Mouse (Mus musculus) kidney, postnatal 10 days (tissue): ENCODE results near the gene Fam43b.
A peak's percentile ranks its signal among the peaks of the same experiment; 100 is the strongest.

Experiments
- DNase-seq: peaks from one replicate; pipeline ENCODE4 v3.0.0; 2021; ENCODE audit warnings: mixed read lengths

Fam43b gene

GRCm38 (mm10) chr4:138393703-138394102 lies 2.6 kb downstream of the Fam43b start:
- no peak for DNase-seq

- no peak for DNase-seq
Observed at GRCm38 (mm10) chr4:138383789-138384188, 12.5 kb downstream of the Fam43b start.

GRCm38 (mm10) chr4:138382462-138382861 lies 13.9 kb downstream of the Fam43b start:
- DNase-seq = no peak

- no peak for DNase-seq
Observed at GRCm38 (mm10) chr4:138380132-138380689, 16.1 kb downstream of the Fam43b start.

- DNase-seq = peak; percentile 86
Observed at GRCm38 (mm10) chr4:138379091-138379840, 17.1 kb downstream of the Fam43b start.

- peak; percentile 77 for DNase-seq
Observed at GRCm38 (mm10) chr4:138377526-138377925, 18.8 kb downstream of the Fam43b start.

GRCm38 (mm10) chr4:138375117-138375516 lies 21.2 kb downstream of the Fam43b start:
- DNase-seq = no peak

GRCm38 (mm10) chr4:138370996-138371516 lies 25.3 kb downstream of the Fam43b start:
- DNase-seq = no peak

- DNase-seq = peak; percentile 23
Observed at GRCm38 (mm10) chr4:138368498-138369260, 27.6 kb downstream of the Fam43b start.

GRCm38 (mm10) chr4:138367641-138368497 lies 28.5 kb downstream of the Fam43b start, which contains the start of gene Cda:
TSS of gene Cda (minus strand) at chr4:138367992.
- peak; percentile 95 for DNase-seq

GRCm38 (mm10) chr4:138366561-138366960 lies 29.8 kb downstream of the Fam43b start:
- peak; percentile 37 for DNase-seq

- no peak for DNase-seq
Observed at GRCm38 (mm10) chr4:138363511-138363910, 32.8 kb downstream of the Fam43b start.

GRCm38 (mm10) chr4:138362883-138363282 lies 33.4 kb downstream of the Fam43b start:
- DNase-seq = no peak

GRCm38 (mm10) chr4:138361370-138361821 lies 34.9 kb downstream of the Fam43b start:
- DNase-seq = no peak

GRCm38 (mm10) chr4:138358176-138358575 lies 38.2 kb downstream of the Fam43b start:
- DNase-seq = no peak

- no peak for DNase-seq
Observed at GRCm38 (mm10) chr4:138356551-138356950, 39.8 kb downstream of the Fam43b start.

- DNase-seq = no peak
Observed at GRCm38 (mm10) chr4:138356141-138356540, 40.2 kb downstream of the Fam43b start.

- DNase-seq = no peak
Observed at GRCm38 (mm10) chr4:138355496-138355895, 40.8 kb downstream of the Fam43b start.

GRCm38 (mm10) chr4:138353438-138354171 lies 42.7 kb downstream of the Fam43b start:
- DNase-seq = peak; percentile 51

- no peak for DNase-seq
Observed at GRCm38 (mm10) chr4:138352692-138353091, 43.6 kb downstream of the Fam43b start.

- DNase-seq = no peak
Observed at GRCm38 (mm10) chr4:138351821-138352220, 44.5 kb downstream of the Fam43b start.

- no peak for DNase-seq
Observed at GRCm38 (mm10) chr4:138348716-138349115, 47.6 kb downstream of the Fam43b start.
